Mouse (Mus musculus): ENCODE measurements at regions not wholly inside any gene's neighbourhood (a gene's known extent, or its start where the extent isn't known, plus 50 kb on each side); places are given as distances from the start of the nearest gene placed in this dataset.
A peak's percentile ranks its signal among the peaks of the same experiment; 100 is the strongest.

DNA sequence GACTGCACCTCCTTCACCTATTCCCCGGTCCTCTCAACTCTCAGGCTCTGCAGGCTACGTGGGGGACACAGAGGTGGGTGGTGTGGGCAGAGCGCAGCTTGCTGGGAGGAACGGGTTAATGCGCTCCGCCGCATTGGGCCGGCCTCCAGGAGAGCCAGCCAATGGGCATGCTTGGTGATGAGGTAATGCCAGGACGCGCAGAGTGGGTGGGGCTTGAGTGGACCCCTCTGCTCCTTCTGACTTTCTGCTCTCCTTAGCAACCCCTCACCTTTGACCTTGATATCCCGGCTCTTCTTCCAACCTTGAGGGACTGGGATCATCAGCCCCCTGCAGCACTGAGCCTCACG is 85.2 kb downstream of the 1700001O22Rik start:
- peak; percentile 92 to 95 for DNase-seq (ENCODE audit: low spot score in 2 of 2)

DNA sequence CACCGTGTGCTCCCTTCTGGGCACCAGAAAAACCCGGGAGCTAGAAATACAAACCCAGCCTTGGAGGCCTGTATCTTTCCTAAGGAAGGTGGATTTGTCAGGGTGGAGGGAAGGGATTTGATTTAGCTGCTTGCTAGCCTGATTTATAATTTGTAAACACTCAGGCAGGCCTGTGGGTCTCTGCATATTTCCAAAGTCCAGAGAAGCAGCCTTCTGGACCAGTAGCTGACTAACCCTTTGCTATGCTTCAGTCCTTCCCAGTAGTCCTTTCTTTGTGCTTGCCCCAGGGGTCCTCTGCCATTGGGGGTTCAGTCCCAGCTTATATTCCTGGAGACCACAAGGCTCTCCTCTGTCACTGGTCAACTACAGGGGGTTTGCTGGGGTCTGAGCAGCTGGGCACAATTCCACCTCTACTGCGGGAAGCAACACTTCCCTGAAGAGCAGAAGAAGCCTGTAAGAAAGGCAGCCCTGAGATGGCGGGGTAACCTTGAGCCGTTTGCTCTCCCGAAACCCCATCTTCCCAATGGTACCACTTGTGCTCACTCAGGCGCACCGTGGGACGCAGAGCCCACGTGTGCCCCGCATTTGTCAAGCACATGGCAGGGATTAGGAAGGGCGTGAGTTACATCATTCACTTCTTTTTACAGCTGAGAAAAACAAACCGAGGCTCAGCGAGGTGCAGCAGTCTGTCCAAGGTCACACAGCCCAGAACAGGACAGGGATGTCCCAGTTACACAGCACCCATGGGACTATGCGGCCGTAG is 85.7 kb downstream of the 1700001O22Rik start:
- DNase-seq (ENCODE audit: low spot score in 2 of 2): no peak

DNA sequence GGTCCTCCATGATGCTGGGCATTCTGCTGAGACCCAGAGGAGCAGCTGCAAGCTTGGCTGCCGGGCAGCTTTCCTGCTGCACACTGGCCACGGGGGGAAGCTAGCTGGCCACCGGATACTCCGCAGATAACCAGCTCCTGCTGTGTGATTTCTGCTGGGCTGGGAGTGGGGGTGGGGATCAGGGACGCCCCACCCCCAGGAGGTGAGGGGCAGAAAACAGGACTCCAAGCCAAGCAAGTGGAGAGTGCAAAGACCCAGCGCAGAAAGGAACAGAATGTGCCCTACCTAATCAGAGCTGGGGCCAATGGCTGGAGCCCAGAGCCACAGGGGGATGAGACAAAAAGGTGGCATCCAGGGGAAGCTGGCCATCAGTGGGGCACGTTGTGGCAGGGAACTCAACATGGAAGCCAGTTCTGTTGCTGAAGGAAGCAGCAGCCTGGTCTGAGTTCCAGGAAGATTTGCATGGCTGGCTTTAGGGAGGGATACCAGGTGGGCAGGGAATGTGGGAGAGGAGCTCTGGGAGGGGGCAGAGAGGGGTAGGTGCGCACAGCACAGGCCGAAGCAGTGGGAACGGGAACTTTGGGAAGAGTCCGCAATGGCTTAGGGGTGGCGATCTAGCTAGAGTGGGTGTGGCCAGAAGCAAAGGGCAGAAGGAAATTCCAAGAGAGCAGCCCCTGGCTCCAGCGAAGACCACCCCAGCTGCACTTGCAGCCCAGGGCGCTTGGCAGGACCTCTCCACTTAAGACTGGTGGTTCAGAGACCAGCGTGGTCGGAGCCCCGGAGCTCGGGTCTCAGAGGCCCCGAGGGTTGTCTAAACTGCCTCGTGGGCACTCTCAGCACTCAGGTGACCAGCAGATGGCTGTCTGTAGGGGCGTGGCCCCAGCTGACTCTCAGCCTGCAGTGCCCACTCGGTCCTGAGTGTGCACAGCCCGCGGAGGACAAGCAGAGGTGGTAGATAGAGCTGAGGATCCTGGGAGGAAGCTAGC is 86.6 kb downstream of the 1700001O22Rik start:
- DNase-seq (ENCODE audit: low spot score in 2 of 2): no peak

DNA sequence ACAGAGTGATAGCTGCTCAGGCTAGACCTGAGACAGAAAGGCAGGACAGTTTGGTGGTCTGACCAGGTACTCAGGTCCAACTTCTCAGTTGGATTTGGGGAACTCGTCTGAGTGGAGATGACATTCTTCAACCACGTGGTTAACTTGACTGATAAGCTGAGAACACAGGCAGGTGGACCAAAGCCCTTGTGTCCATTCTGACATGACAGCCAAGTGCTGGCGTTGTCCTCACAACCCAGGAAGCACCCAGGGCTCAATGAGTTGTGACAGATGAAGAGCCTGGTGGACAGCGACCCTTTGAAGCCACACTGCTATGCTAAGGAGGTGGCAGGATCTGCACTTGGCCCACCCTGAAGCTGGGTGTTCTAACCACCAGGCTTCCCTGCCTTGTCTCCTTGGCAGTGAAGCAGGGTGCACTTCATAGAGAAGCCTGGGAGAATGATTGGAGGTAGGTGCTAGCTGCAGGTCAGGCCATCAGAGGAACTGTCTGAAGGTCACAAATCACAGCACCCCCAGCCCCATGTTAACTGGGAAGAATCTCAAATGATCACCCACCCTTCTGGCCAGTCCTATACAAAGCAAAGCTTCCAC is 87.6 kb downstream of the 1700001O22Rik start:
- DNase-seq (ENCODE audit: low spot score in 2 of 2): no peak

DNA sequence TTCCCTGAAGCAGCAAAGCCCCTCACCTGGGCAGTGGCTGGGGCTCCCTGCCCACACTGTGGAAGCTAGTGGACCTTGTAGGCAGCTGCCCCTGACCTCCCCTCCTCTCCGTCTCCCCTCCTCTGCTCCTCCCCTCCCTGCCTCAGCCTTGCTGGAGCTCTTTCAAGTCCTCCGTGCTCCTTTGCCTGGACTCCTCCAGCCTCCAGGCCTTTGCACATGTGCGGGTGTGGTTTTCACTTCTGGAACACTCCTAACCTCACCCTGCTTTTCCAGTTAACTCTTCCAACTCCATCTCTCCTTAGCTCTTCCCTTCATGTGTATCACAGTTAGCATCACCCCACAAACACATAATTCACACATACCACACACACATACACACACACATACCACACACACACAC is 89.9 kb downstream of the 1700001O22Rik start:
- no peak for DNase-seq (ENCODE audit: low spot score in 2 of 2)

DNA sequence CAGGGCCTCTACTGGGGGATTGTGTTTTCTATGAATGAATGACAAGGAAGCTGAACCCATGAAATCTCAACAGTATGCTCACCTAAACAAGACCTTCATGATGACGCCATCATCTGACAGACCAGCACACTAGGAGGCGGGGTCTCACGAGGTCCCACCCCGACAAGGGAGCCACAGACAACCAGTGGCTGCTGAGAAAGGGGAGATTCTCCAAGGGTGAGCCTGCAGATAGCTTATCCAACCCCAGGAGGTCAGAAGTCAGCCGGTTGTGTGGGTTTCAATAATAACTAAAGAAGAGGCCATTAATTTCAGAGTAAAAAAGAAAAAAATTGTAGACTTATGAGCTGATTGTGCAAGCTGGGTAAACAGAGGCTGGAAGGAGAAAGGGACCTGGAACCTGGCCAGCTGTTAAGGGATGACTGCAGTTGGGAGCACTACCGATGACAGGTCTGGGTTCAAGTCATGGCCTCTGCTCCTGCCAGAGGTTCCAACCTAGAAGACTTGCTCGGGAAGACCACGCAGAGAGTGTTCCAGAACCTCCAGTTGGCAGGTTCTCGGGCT is 90.5 kb downstream of the 1700001O22Rik start:
- DNase-seq (ENCODE audit: low spot score in 2 of 2): no peak

DNA sequence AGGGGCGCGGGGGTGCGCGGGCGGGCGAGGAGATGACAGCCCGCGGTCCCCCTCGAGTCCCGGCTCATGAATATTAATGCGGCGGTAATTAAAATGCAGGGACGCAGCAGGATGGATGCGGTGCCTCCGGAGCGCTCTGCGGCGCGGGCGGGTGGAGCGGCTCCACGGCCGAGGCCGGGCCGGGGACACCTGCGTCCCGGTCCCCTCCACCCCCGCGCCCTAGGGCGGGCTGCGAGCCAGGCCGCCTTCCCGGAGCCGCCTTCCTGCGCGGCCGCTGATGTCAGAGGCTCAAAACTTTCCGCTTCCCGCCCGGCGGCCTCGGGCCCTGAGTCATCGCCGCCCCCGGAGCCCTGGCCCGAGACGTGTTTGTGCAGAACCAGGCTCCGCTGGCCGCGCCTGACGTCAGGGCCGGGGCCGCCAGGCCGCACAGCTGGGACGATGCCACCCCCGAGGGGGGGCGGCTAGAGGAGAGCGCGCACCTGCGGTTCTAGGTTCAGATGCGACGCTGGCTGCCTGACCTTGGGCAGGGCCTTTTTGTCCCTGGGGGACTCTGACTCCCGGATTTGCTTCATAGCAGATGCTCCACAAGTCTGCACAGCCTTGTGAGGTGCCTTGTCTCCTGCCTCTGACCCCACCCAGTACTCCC is 91.5 kb downstream of the 1700001O22Rik start:
- DNase-seq (ENCODE audit: low spot score in 2 of 2): peak; percentile 62 to 76

DNA sequence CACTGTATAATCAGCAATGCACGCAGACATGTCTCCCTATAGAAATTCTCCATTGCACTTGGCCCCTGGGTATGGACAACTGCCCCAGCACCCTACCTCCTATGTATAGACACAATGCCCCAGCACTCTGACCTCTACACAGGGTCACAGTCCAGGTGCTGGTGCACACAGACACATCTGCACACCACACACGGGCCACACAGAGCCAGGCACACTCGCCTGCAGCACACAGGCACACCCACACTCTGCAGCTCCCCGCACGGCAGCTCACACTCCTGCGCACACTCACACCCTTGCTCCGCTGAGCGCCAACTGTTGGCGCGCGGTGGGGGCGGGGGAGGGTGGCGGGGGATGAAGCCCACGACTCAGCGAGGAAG is 92.0 kb downstream of the 1700001O22Rik start:
- DNase-seq (ENCODE audit: low spot score in 2 of 2): no peak

DNA sequence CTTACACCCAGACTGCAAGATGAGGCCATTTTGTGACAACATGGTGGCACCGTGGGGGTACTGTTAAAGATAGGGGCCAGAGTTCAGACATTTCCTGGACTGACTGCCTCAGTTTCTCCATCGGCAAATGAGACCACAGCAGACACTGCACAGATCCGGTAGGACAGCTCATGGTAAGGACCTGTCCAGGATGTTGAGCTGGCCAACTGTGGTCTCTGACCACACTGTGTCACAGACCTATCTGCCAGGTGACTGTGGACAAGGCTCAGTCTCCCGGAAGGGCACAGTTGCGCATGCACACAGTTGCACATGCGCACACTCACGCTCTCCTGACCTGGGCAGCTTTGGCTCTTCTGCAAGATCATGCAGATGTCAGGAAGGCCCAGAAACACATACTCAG is 92.6 kb downstream of the 1700001O22Rik start:
- no peak for DNase-seq (ENCODE audit: low spot score in 2 of 2)

DNA sequence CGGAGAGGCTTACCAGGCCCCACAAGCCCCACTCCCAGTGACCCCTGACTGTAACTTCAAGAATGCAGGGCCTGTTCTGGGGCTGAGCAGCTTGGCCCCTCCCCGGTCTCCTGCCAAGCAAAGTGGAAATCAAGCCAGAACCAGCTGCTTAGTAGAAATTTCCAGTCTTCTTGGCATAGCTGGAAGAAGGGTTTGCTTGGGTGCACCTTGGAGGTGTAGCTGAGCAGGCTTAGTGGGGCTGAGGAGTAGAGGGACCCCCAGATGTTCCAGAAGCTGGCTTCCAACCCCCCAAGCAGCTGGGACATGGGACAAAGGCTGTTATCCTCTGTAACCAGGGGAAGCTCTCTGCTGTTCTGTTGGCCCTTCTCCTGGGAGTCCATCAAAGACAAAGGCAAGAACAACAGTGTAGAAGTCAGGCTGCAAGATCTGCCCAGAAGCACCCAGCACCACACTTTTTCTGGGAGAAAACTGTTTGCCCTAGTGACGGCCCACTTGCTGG is 94.0 kb downstream of the 1700001O22Rik start:
- DNase-seq (ENCODE audit: low spot score in 2 of 2): no peak

DNA sequence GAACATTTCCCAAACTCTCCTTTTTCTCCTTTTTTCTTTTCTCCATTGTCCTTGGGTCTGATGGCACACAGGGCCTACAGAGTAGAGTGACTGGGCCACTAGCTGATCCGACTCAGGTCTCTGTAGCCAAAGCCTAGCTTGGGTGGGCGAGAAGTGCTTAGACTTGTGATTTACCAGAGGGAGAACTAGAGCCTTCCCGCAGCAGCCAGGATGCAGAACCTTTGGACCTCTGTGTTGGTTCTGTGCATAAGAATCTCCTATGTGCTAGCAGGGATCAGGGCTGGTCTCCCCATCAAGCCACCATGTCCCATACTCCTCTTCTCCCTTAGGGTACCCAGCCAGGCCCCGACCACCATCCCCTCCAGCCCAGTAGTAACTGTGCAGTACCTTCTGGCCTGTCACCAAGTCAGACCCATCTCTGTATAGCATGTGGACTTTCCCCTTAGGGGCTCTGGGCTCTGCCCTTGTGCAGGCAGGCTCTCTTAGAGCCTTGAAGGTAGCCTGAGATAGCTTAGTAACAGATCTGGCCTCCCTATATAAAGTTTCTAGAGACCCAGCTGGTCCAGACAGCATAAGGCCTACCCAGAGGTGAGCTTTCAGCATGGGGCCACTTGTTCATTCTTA is 94.6 kb downstream of the 1700001O22Rik start:
- DNase-seq (ENCODE audit: low spot score in 2 of 2): no peak

DNA sequence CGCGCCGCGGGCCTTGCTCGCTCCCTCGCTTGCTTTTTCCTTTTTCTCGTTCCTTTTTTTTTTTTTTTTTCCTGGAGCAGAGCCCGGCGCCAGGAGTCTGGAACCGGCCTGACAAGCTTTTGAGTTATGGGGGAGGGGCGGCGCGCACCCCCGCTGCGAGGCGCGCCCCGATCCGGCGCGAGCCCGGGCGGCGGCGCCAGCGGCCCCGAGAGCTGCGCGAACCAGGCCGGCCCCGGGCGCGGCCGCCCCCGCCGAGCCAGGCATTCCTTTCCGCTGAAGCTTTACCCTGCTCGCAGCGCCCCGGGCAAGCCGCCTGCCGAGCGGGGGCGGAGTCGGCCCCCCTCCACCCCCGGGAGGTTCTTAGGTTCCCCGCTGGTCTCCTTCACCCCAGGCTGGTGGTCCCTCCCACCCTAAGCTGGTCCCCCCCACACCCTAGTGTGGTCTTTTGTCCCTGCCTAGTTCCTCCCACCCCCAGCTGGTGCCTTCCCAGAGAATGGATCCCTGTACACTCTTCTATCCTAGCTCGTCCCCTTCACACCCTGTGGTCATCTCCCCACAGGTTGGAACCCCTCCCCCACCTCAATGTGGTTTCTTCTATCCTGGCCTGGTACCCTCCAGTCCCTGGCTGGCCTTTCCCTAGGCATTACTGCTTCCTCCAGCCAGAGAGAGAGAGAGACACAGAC is 95.3 kb downstream of the 1700001O22Rik start:
- peak; percentile 75 to 87 for DNase-seq (ENCODE audit: low spot score in 2 of 2)

DNA sequence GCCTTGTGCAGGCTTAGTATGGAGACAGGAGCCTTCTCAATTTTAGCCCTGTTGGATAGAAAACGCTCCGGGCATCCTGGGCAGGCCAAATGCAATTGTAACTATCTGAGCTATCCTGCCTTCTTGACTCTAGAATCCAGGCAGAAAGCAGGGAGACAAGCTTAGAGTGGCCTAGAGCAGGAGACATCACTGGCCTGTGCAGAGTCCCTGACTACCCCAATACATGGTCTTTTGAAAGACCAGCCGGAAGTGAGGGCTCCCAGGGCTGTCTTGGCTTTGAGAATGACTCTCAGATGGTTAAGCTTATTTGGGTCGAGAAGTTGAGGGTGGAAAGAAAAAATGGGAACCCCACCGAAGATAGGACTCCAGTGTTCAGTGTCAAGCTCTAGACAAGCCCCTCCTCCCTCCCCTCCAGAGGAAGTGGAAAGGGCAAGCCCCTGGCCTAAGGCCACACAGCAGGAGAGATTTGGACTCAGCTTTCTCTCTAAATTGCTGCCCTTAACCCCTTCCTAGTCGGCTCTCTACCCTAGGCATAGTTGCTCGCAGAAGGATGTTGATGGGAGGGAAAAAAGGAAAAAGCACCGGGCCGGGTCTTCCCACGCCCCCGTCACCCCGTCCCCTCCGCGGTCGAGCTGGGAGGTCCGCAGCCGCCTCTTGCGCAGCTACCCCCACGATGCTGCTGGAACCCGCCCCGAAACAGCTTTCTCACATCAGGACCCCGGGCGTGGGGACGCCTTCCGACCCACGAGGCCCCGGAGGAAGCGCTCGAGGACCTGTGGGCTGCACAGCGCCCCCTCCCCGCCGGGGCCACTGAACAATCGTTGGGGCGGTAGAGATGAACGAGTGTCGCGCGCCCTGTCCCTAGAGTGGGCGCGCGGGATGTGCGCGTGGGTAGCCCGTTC is 96.1 kb downstream of the 1700001O22Rik start:
- DNase-seq (ENCODE audit: low spot score in 2 of 2): peak; percentile 54 to 70

DNA sequence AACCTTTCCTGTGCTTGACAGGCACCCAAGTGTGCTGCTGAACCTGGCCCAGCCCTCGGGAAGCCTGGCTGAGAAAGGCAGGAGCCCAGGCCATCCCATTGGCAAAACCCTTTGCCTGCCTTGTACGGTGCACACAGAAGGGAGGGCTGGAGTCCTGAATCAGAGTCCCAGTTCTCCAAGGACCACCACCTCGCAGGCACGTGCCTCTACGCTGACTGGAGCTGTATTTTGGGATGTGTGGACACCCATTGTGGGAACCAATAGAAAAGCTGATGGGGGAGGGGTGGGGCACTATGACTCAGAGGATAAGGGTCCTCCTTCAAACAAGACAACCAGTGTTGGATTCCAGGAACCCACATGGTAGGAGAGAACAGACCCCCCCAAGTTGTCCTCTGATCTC is 97.4 kb downstream of the 1700001O22Rik start:
- no peak for DNase-seq (ENCODE audit: low spot score in 2 of 2)

DNA sequence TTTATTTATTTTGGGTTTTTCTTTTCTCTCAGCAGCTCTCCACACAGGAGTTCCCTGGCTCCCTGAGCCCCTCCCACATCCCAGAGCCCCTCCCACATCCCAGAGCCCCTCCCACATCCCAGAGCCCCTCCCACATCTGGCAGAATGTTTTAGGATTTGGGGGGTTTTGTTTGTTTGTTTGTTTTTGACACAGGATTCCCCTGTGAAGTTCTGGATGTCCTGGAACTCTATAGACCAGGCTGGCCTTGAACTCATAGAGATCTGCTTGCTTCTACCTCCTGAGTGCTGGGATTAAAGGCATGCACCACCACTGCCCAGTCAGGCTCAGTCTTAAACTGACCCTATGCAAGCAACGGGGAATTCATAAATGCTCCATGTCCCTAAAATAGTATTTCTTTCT is 100.2 kb downstream of the 1700001O22Rik start:
- DNase-seq (ENCODE audit: low spot score in 2 of 2): no peak

DNA sequence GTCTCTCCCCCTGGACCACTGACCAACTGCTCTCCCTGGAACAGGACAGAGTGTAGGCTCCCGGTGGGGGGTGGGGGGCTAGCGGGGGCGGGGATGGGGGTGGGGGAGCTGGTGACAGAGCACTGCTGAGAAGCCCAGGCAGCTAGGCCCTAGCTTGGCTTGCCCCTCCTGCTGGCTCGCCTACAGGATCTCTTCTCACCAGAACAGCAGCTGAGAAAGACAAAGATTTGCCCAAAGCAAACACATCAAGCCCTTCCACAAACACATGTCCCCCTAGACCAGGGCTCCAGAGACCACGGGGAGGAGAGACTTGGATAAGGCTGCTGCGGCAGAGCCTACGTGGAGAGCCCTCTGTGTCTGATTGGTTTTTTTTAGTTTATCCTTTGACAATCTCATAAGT is 100.8 kb downstream of the 1700001O22Rik start:
- DNase-seq (ENCODE audit: low spot score in 2 of 2): no peak

DNA sequence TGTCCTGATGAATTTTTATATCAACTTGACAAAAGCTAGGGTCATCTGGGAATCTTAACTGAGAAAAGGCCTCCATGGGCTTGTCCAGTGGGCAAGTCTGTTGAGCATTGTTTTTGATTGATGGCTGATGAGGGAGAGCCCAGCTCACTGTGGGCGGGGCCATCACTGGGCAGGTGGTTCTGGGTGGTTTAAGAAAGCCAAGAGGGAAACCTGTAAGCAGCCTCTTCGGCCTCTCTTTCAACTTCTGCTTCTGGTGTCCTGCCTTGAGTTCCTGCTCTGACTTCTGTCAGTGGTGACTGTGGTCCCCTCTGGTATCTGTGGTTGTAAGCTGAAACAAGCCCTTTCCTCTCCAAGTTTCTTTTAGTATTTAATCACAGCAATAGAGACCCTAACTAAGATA is 102.6 kb downstream of the 1700001O22Rik start:
- no peak for DNase-seq (ENCODE audit: low spot score in 2 of 2)

DNA sequence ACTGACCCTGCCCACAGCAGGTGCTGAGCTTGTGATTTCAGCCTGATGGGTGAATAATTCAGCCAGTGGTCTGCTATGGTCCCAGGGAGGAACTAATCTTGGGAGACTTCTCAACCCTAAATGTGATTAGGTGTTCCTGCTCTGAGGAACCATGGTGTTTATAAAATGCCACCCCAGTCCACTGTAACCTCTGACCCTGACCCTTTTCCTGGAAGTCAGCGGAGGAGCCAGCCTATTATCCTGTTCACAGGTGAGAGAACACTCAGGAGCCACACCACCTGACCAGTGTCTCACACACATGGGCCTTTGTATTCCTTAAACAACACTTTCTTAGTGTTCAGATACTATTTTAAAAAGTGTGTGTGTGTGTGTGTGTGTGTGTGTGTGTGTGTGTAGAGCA is 103.0 kb downstream of the 1700001O22Rik start:
- no peak for DNase-seq (ENCODE audit: low spot score in 2 of 2)
